In the genomic region with DNA sequence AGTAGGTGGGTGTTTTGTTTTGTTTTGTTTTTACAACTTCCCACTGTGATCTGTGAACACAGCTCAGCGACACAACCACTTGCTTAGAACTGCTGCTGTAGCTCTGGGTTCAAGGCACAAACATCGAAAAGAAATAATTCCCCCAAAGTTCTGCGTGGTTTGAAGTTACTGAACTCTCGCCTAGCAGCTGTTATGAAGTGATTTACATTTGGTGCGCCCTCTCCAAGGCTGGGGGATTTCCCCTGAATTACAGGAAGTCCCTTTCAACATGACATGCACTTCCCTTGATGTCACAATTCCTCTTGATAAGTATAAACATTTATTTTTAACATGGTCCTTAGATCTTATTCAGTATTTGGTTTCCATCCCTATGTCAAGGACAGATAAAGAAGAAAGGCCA, we compare ENCODE assay signal across 10 mouse cellular contexts.
DNase-seq lines count a peak whose midpoint lies in the region; ATAC-seq and TF ChIP-seq lines count a peak whose summit lies in the region.
"Had no signal": no experiment of that assay in that cellular context is flagged by ENCODE, and none has a peak within 500 bp of the region (broad histone marks: within the 10 kb centered on the region; RNA-seq: fewer than 3 reads in every experiment).

No protein-coding gene starts in this region.

- H3K9ac ChIP-seq in liver, adult 2 months (ENCODE audit: low read depth, low read length), result no peak overlapping the region
- H3K9ac ChIP-seq: liver, embryonic 15.5 days had no signal

- H3K27me3 ChIP-seq in liver, adult 2 months (ENCODE audit: control insufficient read depth, insufficient read depth, low read length), result no peaks in the 10 kb centered on the region
- H3K27me3 ChIP-seq: liver, embryonic 15.5 days had no signal

- TF ChIP-seq CTCF in liver, adult 2 months (IDR thresholded peaks at IDR 0.05; ENCODE audit: low read depth, low read length), result no peak
- TF ChIP-seq CTCF in left cerebral cortex, adult 2 months (IDR thresholded peaks at IDR 0.05), result no peak

- peak; percentile 48 for DNase-seq in liver, adult 2 months (ENCODE audit: extremely low read depth, low read depth, low spot score)
- DNase-seq in liver, result no peak
- DNase-seq in kidney, postnatal 4 days, result peak; percentile 22 to 52
- peak; percentile 19 to 34 for DNase-seq in spleen, adult 18-20 months
- DNase-seq in neural tube, embryonic 10.5 days (ENCODE audit: extremely low spot score, low spot score), result no peak
- no peak for DNase-seq in gastrocnemius, adult 8-10 months (ENCODE audit: low spot score in 2 of 2)
- DNase-seq in left cerebral cortex, adult 2 months (ENCODE audit: extremely low spot score in 1 of 2, low spot score in 2 of 2), result no peak
- DNase-seq: right cerebral cortex, postnatal 25 days had no signal

- peaks cover 3% of the 10 kb centered on the region; the same call in 1 of the 2 replicates for H3K4me1 ChIP-seq in liver, adult 2 months (ENCODE audit: control insufficient read depth, insufficient read depth, low read length)
- H3K4me1 ChIP-seq: liver, embryonic 15.5 days had no signal

- H3K36me3 ChIP-seq in liver, adult 2 months (ENCODE audit: control insufficient read depth, insufficient read depth, low read length), result no peaks in the 10 kb centered on the region
- H3K36me3 ChIP-seq: liver, embryonic 15.5 days had no signal

- H3K4me3 ChIP-seq in liver, adult 2 months (ENCODE audit: insufficient read depth, low read depth, low read length), result no peak overlapping the region
- no peak overlapping the region for H3K4me3 ChIP-seq in left cerebral cortex, adult 2 months
- H3K4me3 ChIP-seq: liver, embryonic 15.5 days had no signal

- no peaks in the 10 kb centered on the region for H3K79me2 ChIP-seq in liver, adult 2 months (ENCODE audit: control insufficient read depth, insufficient read depth, low read length)

- intact Hi-C loops in left cerebral cortex, adult 2 months (cut with DNase I), result no loop called here

- peak; percentile 93 for ATAC-seq in common myeloid progenitor, adult 5-6 weeks (replicated peaks; ENCODE audit: low read depth, poor library complexity, severe bottlenecking)

- no peak overlapping the region; the same call in 1 of the 2 replicates for H3K27ac ChIP-seq in liver, adult 2 months (replicated peaks; ENCODE audit: insufficient read depth, low read depth, low read length)
- no peak overlapping the region for H3K27ac ChIP-seq in left cerebral cortex, adult 2 months
- H3K27ac ChIP-seq: liver, embryonic 15.5 days had no signal

- TF ChIP-seq POLR2A in liver, adult 2 months (IDR thresholded peaks at IDR 0.05; ENCODE audit: extremely low read depth, insufficient read depth, low read length), result no peak

- 56% methylated on average over 5 of the region's 5 CpGs for WGBS in liver, adult 2 months

Comparison
In these comparisons a context has a peak if more than half of its experiments do, and no peak if none do; other contexts are left out.
1. DNase-seq: peak in liver, adult 2 months (single experiment), kidney, postnatal 4 days (2 of 2) and spleen, adult 18-20 months (2 of 2); none in liver (single experiment), neural tube, embryonic 10.5 days (single experiment), gastrocnemius, adult 8-10 months (0 of 2) and left cerebral cortex, adult 2 months (0 of 2).